In the genomic region with DNA sequence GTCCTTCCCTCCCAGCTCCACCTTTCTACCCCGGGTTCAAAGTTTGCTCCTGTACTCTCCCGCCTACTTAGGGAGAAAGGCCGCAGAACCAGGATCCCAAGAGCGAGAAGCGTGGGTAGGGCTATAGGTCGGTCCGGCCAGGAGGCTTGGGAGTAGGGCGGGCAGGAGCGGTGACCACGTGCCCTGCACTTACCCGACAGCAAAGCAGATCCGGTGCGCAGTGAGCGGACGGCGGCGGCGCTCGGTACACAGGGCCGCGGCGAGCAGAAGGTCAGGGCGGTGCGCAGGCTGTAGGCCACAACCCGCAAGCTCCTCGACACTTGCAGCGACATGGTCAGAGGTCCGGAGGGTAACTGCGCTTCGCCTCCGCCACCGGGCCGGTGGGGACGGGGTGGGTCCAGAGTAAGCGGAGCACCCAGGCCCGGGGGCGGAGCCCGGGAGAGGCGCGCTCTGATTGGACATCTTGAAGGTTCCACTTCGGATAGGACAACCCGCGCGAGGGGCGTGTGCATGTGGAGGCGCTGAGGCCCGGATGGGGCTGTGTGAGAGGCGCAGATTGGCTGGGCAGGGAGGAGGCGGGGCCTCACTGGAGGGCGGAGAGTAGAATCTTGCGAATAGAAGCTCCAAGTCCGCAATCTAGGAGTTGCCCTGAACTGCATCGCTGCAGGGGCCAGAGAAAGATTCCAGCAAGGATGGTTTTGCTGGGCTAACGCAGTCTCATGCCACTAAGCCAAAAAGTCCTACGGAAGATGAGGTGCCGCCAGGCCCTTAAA, we compare ENCODE assay signal across 7 mouse cellular contexts. TPM values are rescaled to one million over a fixed set of nuclear protein-coding genes. Genes with fewer than 3 reads are reported as not detected.
A peak's percentile ranks its signal among the peaks of the same experiment; 100 is the strongest.
DNase-seq lines count a peak whose midpoint lies in the region; ATAC-seq and TF ChIP-seq lines count a peak whose summit lies in the region.

TSS of gene Gcsh (minus strand) at position 443 of the 773 bp plus-strand sequence.

- peak; percentile 100 for DNase-seq in adrenal gland, postnatal 10 days
- peak; percentile 100 for DNase-seq in embryonic facial prominence, embryonic 10.5 days (ENCODE audit: low spot score)
- peak; percentile 84 for DNase-seq in gonadal fat pad, adult 2 months (ENCODE audit: low read depth)
- peak; percentile 99 for DNase-seq in left cerebral cortex, postnatal 4 days

- peak; percentile 99 for ATAC-seq in intestine, postnatal 0 days
- peak; percentile 100 for ATAC-seq in midbrain, embryonic 12.5 days (ENCODE audit: low FRiP score, low read depth)

- peak; percentile 56; the same call in 1 of the 2 replicates for TF ChIP-seq POLR2A in small intestine, adult 2 months (IDR thresholded peaks at IDR 0.05; ENCODE audit: low read depth, low read length)

- H3K4me1 ChIP-seq in embryonic facial prominence, embryonic 10.5 days = peaks cover 22% of the 10 kb centered on the region
- H3K4me1 ChIP-seq in intestine, postnatal 0 days (replicated peaks; ENCODE audit: control insufficient read depth, insufficient read depth, low read length) = no peaks in the 10 kb centered on the region
- H3K4me1 ChIP-seq in midbrain, embryonic 12.5 days = peaks cover 11% of the 10 kb centered on the region
- peaks cover 6% of the 10 kb centered on the region for H3K4me1 ChIP-seq in small intestine, adult 2 months (ENCODE audit: control insufficient read depth, insufficient read depth, insufficient read length, low read length)

- H3K27ac ChIP-seq in embryonic facial prominence, embryonic 10.5 days (replicated peaks) = peak within 1 kb of the TSS; percentile 87
- peak within 1 kb of the TSS; percentile 87 for H3K27ac ChIP-seq in intestine, postnatal 0 days (ENCODE audit: low read depth, low read length)
- 0 out of 2 replicates have a peak within 1 kb of the TSS, but pooled peaks have one; percentile 11 for H3K27ac ChIP-seq in midbrain, embryonic 12.5 days (replicated peaks)
- H3K27ac ChIP-seq in small intestine, adult 2 months (ENCODE audit: insufficient read depth, low read depth, low read length) = peak within 1 kb of the TSS; percentile 84

- H3K4me2 ChIP-seq in intestine, postnatal 0 days (replicated peaks; ENCODE audit: low read depth) = peak within 1 kb of the TSS; percentile 80
- peak within 1 kb of the TSS; percentile 86 for H3K4me2 ChIP-seq in midbrain, embryonic 12.5 days (replicated peaks)

- H3K36me3 ChIP-seq in embryonic facial prominence, embryonic 10.5 days (replicated peaks) = peaks cover 27% of the 10 kb centered on the region
- peaks cover 5% of the 10 kb centered on the region for H3K36me3 ChIP-seq in intestine, postnatal 0 days (ENCODE audit: control insufficient read depth, insufficient read depth)
- H3K36me3 ChIP-seq in midbrain, embryonic 12.5 days = peaks cover 2% of the 10 kb centered on the region; the same call in 1 of the 2 replicates
- 0 out of 2 replicates have a peak, but pooled peaks cover 2% of the 10 kb centered on the region for H3K36me3 ChIP-seq in small intestine, adult 2 months (ENCODE audit: control insufficient read depth, insufficient read depth, low read length)

- peak within 1 kb of the TSS; percentile 82 for H3K4me3 ChIP-seq in embryonic facial prominence, embryonic 10.5 days
- peak within 1 kb of the TSS; percentile 63 for H3K4me3 ChIP-seq in intestine, postnatal 0 days (ENCODE audit: low read depth, low read length)
- peak within 1 kb of the TSS; percentile 73 for H3K4me3 ChIP-seq in midbrain, embryonic 12.5 days
- peak within 1 kb of the TSS; percentile 87 for H3K4me3 ChIP-seq in small intestine, adult 2 months (ENCODE audit: low read depth, low read length)

- H3K27me3 ChIP-seq in embryonic facial prominence, embryonic 10.5 days (replicated peaks; ENCODE audit: low read depth, poor library complexity, severe bottlenecking) = no peaks in the 10 kb centered on the region
- no peaks in the 10 kb centered on the region; the same call in 1 of the 2 replicates for H3K27me3 ChIP-seq in intestine, postnatal 0 days (replicated peaks; ENCODE audit: control insufficient read depth, insufficient read depth, low read length)
- no peaks in the 10 kb centered on the region for H3K27me3 ChIP-seq in midbrain, embryonic 12.5 days
- no peaks in the 10 kb centered on the region for H3K27me3 ChIP-seq in small intestine, adult 2 months (ENCODE audit: control insufficient read depth, insufficient read depth, low read length)

- 0 out of 2 replicates have a peak, but pooled peaks have one; percentile 8 for TF ChIP-seq CTCF in intestine, postnatal 0 days (IDR thresholded peaks at IDR 0.05; ENCODE audit: low read depth)
- TF ChIP-seq CTCF in small intestine, adult 2 months (IDR thresholded peaks at IDR 0.05; ENCODE audit: extremely low read depth, insufficient read length, insufficient replicate concordance, low read depth, low read length) = no peak

- peak within 1 kb of the TSS; percentile 54 for H3K9ac ChIP-seq in intestine, postnatal 0 days (ENCODE audit: low read depth, low read length)
- peak within 1 kb of the TSS; percentile 66 for H3K9ac ChIP-seq in midbrain, embryonic 12.5 days (replicated peaks)

- WGBS in embryonic facial prominence, embryonic 10.5 days = under 1% methylated on average over 56 of the region's 56 CpGs
- under 1% methylated on average over 55 of the region's 56 CpGs for WGBS in intestine, postnatal 0 days
- WGBS in midbrain, embryonic 12.5 days = under 1% methylated on average over 56 of the region's 56 CpGs
- WGBS in small intestine, adult 2 months = under 1% methylated on average over 56 of the region's 56 CpGs

- intact Hi-C loops in left cerebral cortex, postnatal 4 days (cut with DNase I) = no loop called here

- H3K9me3 ChIP-seq in embryonic facial prominence, embryonic 10.5 days = no peaks in the 10 kb centered on the region
- H3K9me3 ChIP-seq in intestine, postnatal 0 days (ENCODE audit: control insufficient read depth) = no peaks in the 10 kb centered on the region
- no peaks in the 10 kb centered on the region for H3K9me3 ChIP-seq in midbrain, embryonic 12.5 days

RNA-seq across cellular contexts. Expression of gene Gcsh, which starts in this region (rescaled TPM):
- total RNA-seq in adrenal gland, postnatal 10 days (2021) = 100 to 1,000 TPM; 145 to 162 TPM
- polyA plus RNA-seq in embryonic facial prominence, embryonic 10.5 days (2016; fragmentation: Nextera tagmentation; extraction: Ambion mirVana) = 183 and 189 TPM in 2 replicates
- 72.6 and 88.8 TPM in 2 replicates for polyA plus RNA-seq in gonadal fat pad, adult 2 months (2012; rRNA removed)
- 91.8 and 93.7 TPM in 2 replicates for polyA plus RNA-seq in intestine, postnatal 0 days (2015; fragmentation: Nextera tagmentation; extraction: Ambion mirVana)
- 10 to 100 TPM; 34.8 to 39.4 TPM for total RNA-seq in left cerebral cortex, postnatal 4 days (2021)
- 107 and 115 TPM in 2 replicates for polyA plus RNA-seq in midbrain, embryonic 12.5 days (2016; fragmentation: Nextera tagmentation; extraction: Ambion mirVana)
- polyA plus RNA-seq in small intestine, adult 2 months (2012; rRNA removed) = 11.2 and 14.6 TPM in 2 replicates

Comparison
In these comparisons a context has a peak if more than half of its experiments do, and no peak if none do; other contexts are left out.
1. Peak in every context shown above with its lines: DNase-seq, ATAC-seq, H3K4me3 ChIP-seq and H3K27ac ChIP-seq.
2. H3K27ac ChIP-seq: peak in every context shown above with its lines; median percentile 87 in embryonic facial prominence, embryonic 10.5 days; 87 in intestine, postnatal 0 days; 84 in small intestine, adult 2 months; 11 in midbrain, embryonic 12.5 days.